ENCODE assay signal across 8 mouse cellular contexts in genomic region chr19:5819549-5819948, GRCm38 (mm10). TPM values are rescaled to one million over a fixed set of nuclear protein-coding genes. Genes with fewer than 3 reads are reported as not detected.
DNase-seq lines count a peak whose midpoint lies in the region; ATAC-seq lines count a peak whose summit lies in the region.
"Had no signal": no experiment of that assay in that cellular context is flagged by ENCODE, and none has a peak within 500 bp of the region (broad histone marks: within the 10 kb centered on the region; RNA-seq: fewer than 3 reads in every experiment).

No protein-coding gene starts in this region.

- H3K4me1 ChIP-seq in heart, embryonic 11.5 days (ENCODE audit: control insufficient read depth, insufficient read depth, low read length) = peaks cover 45% of the 10 kb centered on the region

- ATAC-seq in heart, embryonic 11.5 days (replicated peaks; ENCODE audit: insufficient number of reproducible peaks, low FRiP score, low TSS enrichment) = no peak
- ATAC-seq in monocyte, adult 5-6 weeks (replicated peaks; ENCODE audit: insufficient number of reproducible peaks, low FRiP score, low TSS enrichment, poor library complexity, severe bottlenecking) = peak; percentile 14; the same call in 1 of the 2 replicates
- no peak for ATAC-seq in erythroid progenitor cell, adult 5-6 weeks (replicated peaks; ENCODE audit: low FRiP score, poor library complexity, severe bottlenecking)
- no peak for ATAC-seq in activated CD4-positive, CD25-positive, alpha-beta regulatory T cell, adult 4 months

- no peak overlapping the region; the same call in 1 of the 2 replicates for H3K27ac ChIP-seq in heart, embryonic 11.5 days (ENCODE audit: low read depth, low read length)
- H3K27ac ChIP-seq: limb, embryonic 13.5 days had no signal

- DNase-seq in testis, postnatal 10 days (ENCODE audit: low spot score) = peak; percentile 75
- no peak for DNase-seq in testis, postnatal 14 days (ENCODE audit: low spot score)
- DNase-seq in kidney, postnatal 36 days = peak; percentile 90

- no peak overlapping the region for H3K4me3 ChIP-seq in heart, embryonic 11.5 days (ENCODE audit: low read depth, low read length)
- H3K4me3 ChIP-seq: limb, embryonic 13.5 days had no signal

- H3K9ac ChIP-seq in heart, embryonic 11.5 days (ENCODE audit: low read depth, low read length) = peak overlapping the region; percentile 39; the same call in 1 of the 2 replicates
- H3K9ac ChIP-seq: limb, embryonic 13.5 days had no signal

- no peaks in the 10 kb centered on the region for H3K36me3 ChIP-seq in heart, embryonic 11.5 days (ENCODE audit: control insufficient read depth, insufficient read depth, low read length)
- H3K36me3 ChIP-seq: limb, embryonic 13.5 days had no signal

- no peak overlapping the region for H3K4me2 ChIP-seq in heart, embryonic 11.5 days
- H3K4me2 ChIP-seq: limb, embryonic 13.5 days had no signal

- no peaks in the 10 kb centered on the region for H3K27me3 ChIP-seq in heart, embryonic 11.5 days (ENCODE audit: control insufficient read depth, insufficient read depth, low read length)
- H3K27me3 ChIP-seq: limb, embryonic 13.5 days had no signal

- no peaks in the 10 kb centered on the region for H3K9me3 ChIP-seq in heart, embryonic 11.5 days (replicated peaks; ENCODE audit: control insufficient read depth, low read length)
- H3K9me3 ChIP-seq: limb, embryonic 13.5 days had no signal

- WGBS in heart, embryonic 11.5 days (ENCODE audit: insufficient replicate concordance) = 45% methylated on average over 12 of the region's 12 CpGs

RNA-seq across cellular contexts. Expression of gene Scyl1, which starts 48.3 kb away (rescaled TPM):
- 54.8 and 59.4 TPM in 2 replicates for polyA plus RNA-seq in heart, embryonic 11.5 days (2014; fragmentation: Nextera tagmentation; extraction: Ambion mirVana)
- 37.3 to 55.9 TPM (median 44.9 TPM) in 3 replicates for total RNA-seq in monocyte, adult 5-6 weeks (2017)
- total RNA-seq in erythroid progenitor cell, adult 5-6 weeks (2015; ENCODE audit: low replicate concordance) = 18.4 and 24.1 TPM in 2 replicates
- total RNA-seq in erythroid progenitor cell, adult 5-6 weeks (2017; ENCODE audit: low replicate concordance) = 17.2 and 17.3 TPM in 2 replicates
- 10 to 100 TPM in 1 of 2 experiments, 1 to 10 TPM in 1; 8.4 to 16.8 TPM for polyA plus RNA-seq in activated CD4-positive, CD25-positive, alpha-beta regulatory T cell, adult 4 months (2017; shearing (Covaris generic))

RNA-seq across cellular contexts. Expression of gene Frmd8, which starts 55.5 kb away (rescaled TPM):
- 15.4 and 19.3 TPM in 2 replicates for polyA plus RNA-seq in heart, embryonic 11.5 days (2014; fragmentation: Nextera tagmentation; extraction: Ambion mirVana)
- 32.8 to 50.6 TPM (median 34.5 TPM) in 3 replicates for total RNA-seq in monocyte, adult 5-6 weeks (2017)
- total RNA-seq in erythroid progenitor cell, adult 5-6 weeks (2015; ENCODE audit: low replicate concordance) = 3.6 and 9.2 TPM in 2 replicates
- total RNA-seq in erythroid progenitor cell, adult 5-6 weeks (2017; ENCODE audit: low replicate concordance) = 4.2 and 6.0 TPM in 2 replicates
- 10 to 100 TPM; 70.6 to 78.6 TPM for polyA plus RNA-seq in activated CD4-positive, CD25-positive, alpha-beta regulatory T cell, adult 4 months (2017; shearing (Covaris generic))

RNA-seq across cellular contexts. Expression of gene Slc25a45, which starts 58.1 kb away (rescaled TPM):
- 2.1 and 2.3 TPM in 2 replicates for polyA plus RNA-seq in heart, embryonic 11.5 days (2014; fragmentation: Nextera tagmentation; extraction: Ambion mirVana)
- total RNA-seq in monocyte, adult 5-6 weeks (2017) = 64.4 to 73.5 TPM (median 69.7 TPM) in 3 replicates
- 2.9 and 8.8 TPM in 2 replicates for total RNA-seq in erythroid progenitor cell, adult 5-6 weeks (2015; ENCODE audit: low replicate concordance)
- total RNA-seq in erythroid progenitor cell, adult 5-6 weeks (2017; ENCODE audit: low replicate concordance) = 7.2 and 7.8 TPM in 2 replicates
- 10 to 100 TPM; 43.3 to 60.2 TPM for polyA plus RNA-seq in activated CD4-positive, CD25-positive, alpha-beta regulatory T cell, adult 4 months (2017; shearing (Covaris generic))
